Mouse (Mus musculus) erythroblast, embryonic 14.5 days (primary cell): ENCODE data around the gene Gm11084.

Source experiments
- GATA1 ChIP-seq: IDR thresholded peaks from 2 replicates; pipeline ENCODE4 v1.6.1; 2012; ENCODE audit warnings: low read length, inconsistent platforms, mixed read lengths
- TAL1 ChIP-seq: IDR thresholded peaks from 3 replicates; pipeline ENCODE4 v1.6.1; 2012; ENCODE audit warnings: low read length, inconsistent platforms, mixed read lengths

- TF ChIP-seq GATA1 (no peak), TAL1 (no peak)
These were observed 21.1 kb downstream of the Gm11084 start for GRCm38 (mm10) chr2:72965450-72965849.
